8 mouse cellular contexts compared by ENCODE assay signal in the genomic region with DNA sequence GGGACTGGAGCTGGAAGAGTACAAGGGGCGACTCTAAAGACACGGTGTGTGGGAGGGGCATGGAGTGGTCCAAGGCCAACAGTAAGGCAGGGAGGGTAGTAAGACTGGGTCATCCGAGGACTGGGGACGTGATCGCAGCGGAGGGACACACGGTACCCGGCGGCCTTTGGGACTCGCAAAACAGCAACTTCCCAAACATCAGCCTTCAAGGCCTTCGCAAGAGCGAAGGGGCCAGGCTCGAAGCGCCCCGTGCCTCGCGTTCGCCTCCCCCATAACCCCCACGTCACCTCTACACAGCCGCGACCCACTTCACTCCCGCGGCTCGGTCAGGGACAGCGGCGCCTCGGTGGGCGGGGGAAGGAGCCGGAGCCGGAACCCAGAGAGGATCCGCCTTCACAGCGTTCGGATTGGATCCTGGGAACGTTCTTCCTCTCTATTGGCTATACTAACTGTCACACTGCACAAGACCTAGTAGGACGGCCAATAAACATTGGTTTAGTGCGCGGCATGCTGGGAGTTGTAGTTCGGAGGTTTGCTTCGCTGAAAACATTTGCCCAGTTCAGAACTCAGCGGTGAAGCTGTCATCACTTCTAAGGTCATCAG. TPM values are rescaled to one million over a fixed set of nuclear protein-coding genes. Genes with fewer than 3 reads are reported as not detected.
DNase-seq lines count a peak whose midpoint lies in the region; ATAC-seq lines count a peak whose summit lies in the region.

A gene (minus strand): TSS at position 345 of the 603 bp plus-strand sequence.

- peak; percentile 95 for DNase-seq in adipocyte (ENCODE audit: low spot score)
- peak; percentile 99 for DNase-seq in embryo, embryonic 10 days (ENCODE audit: low spot score)
- DNase-seq in gastrocnemius, postnatal 10 days, result peak; percentile 87
- DNase-seq in induced T-regulatory cell, adult 2 months (ENCODE audit: low read depth), result peak; percentile 97
- DNase-seq in left cerebral cortex, adult 9 months (ENCODE audit: low spot score in 2 of 2), result peak; percentile 96 to 97
- DNase-seq in right cerebral cortex, postnatal 14 days, result peak; percentile 92
- DNase-seq in urinary bladder, postnatal 36 days (ENCODE audit: low spot score in 2 of 2), result peak; percentile 89 to 93

- peak; percentile 98 for ATAC-seq in megakaryocyte progenitor cell, adult 5-6 weeks (replicated peaks; ENCODE audit: poor library complexity)

RNA-seq across cellular contexts. Expression of the gene that starts here (rescaled TPM):
- total RNA-seq in gastrocnemius, postnatal 10 days (2021), result 1 to 10 TPM; 8.7 to 8.9 TPM
- 3.2 and 3.5 TPM in 2 replicates for total RNA-seq in megakaryocyte progenitor cell, adult 5-6 weeks (2015)
- 2.5 and 5.2 TPM in 2 replicates for total RNA-seq in megakaryocyte progenitor cell, adult 5-6 weeks (2017)

Comparison
In these comparisons a context has a peak if more than half of its experiments do, and no peak if none do; other contexts are left out.
1. Peak in every context shown above with its lines: DNase-seq and ATAC-seq.